Mouse (Mus musculus) limb, embryonic 12.5 days (tissue): ENCODE data around the gene Fads6. TPM values are rescaled to one million over a fixed set of nuclear protein-coding genes. Genes with fewer than 3 reads are reported as not detected.

Experiments used
- ATAC-seq: fragments of 200-750 bp; cut with Nextera tagmentation; 2 replicates; pipeline ENCODE4 v1.8.0; 2017; ENCODE audit warnings: low read depth, moderate TSS enrichment; ENCODE audit not compliant: insufficient number of reproducible peaks, insufficient read depth, low FRiP score, low TSS enrichment
- H3K27ac ChIP-seq: fragments of 300-500 bp; sonication (generic); 2 replicates; pipeline ENCODE4 v1.5.1; 2016; ENCODE audit warnings: mild to moderate bottlenecking, moderate library complexity
- H3K27me3 ChIP-seq: fragments of 300-500 bp; sonication (generic); 2 replicates; pipeline ENCODE4 v1.6.1; 2016; ENCODE audit warnings: mild to moderate bottlenecking, moderate library complexity
- H3K36me3 ChIP-seq: fragments of 300-500 bp; sonication (generic); 2 replicates; pipeline ENCODE4 v1.6.1; 2016; ENCODE audit warnings: mild to moderate bottlenecking, moderate library complexity
- H3K4me1 ChIP-seq: fragments of 300-500 bp; sonication (generic); replicated peaks from 2 replicates; pipeline ENCODE4 v1.6.1; 2016
- H3K4me2 ChIP-seq: fragments of 300-500 bp; sonication (generic); 2 replicates; pipeline ENCODE4 v1.6.1; 2016; ENCODE audit warnings: mild to moderate bottlenecking, moderate library complexity
- H3K4me3 ChIP-seq: fragments of 300-500 bp; sonication (generic); replicated peaks from 2 replicates; pipeline ENCODE4 v1.5.1; 2016; ENCODE audit warnings: mild to moderate bottlenecking
- H3K9ac ChIP-seq: fragments of 300-500 bp; sonication (generic); replicated peaks from 2 replicates; pipeline ENCODE4 v1.6.1; 2016; ENCODE audit warnings: mild to moderate bottlenecking, moderate library complexity
- H3K9me3 ChIP-seq: fragments of 300-500 bp; sonication (generic); 2 replicates; pipeline ENCODE4 v1.6.1; 2016; ENCODE audit warnings: mild to moderate bottlenecking, moderate library complexity
- WGBS: fragments of 180-500 bp; shearing (Covaris S2); methylation state at CpG from one replicate; pipeline ENCODE4 v1.1.7; 2016; 5-methylcytosine and 5-hydroxymethylcytosine counted together
- polyA plus RNA-seq: library from polyadenylated mRNA; unstranded; fragments of >200 nt; fragmentation: Nextera tagmentation; extraction: Ambion mirVana; gene quantifications from 2 replicates; pipeline ENCODE4 v1.2.1, GENCODE M21; 2016

Fads6 gene
- 0.10 and 0.15 TPM in 2 replicates for polyA plus RNA-seq

GRCm38 (mm10) chr11:115297214-115297826, at the start of gene Fads6:
Fads6 (minus strand) TSS chr11:115297663.
- peak within 1 kb of the TSS; percentile 82 for H3K4me2 ChIP-seq
- peaks cover 11% of the 10 kb centered on the region for H3K4me1 ChIP-seq
- H3K4me3 ChIP-seq: peak within 1 kb of the TSS; percentile 48
- no peaks in the 10 kb centered on the region for H3K36me3 ChIP-seq
- peak within 1 kb of the TSS; percentile 45 for H3K9ac ChIP-seq
- peaks cover 51% of the 10 kb centered on the region for H3K27me3 ChIP-seq
- H3K27ac ChIP-seq: no peak within 1 kb of the TSS
- H3K9me3 ChIP-seq: 0 out of 2 replicates have a peak, but pooled peaks cover 6% of the 10 kb centered on the region
- ATAC-seq: peak; percentile 56; the same call in 1 of the 2 replicates
- WGBS: under 1% methylated on average over 44 of the region's 44 CpGs

DNA sequence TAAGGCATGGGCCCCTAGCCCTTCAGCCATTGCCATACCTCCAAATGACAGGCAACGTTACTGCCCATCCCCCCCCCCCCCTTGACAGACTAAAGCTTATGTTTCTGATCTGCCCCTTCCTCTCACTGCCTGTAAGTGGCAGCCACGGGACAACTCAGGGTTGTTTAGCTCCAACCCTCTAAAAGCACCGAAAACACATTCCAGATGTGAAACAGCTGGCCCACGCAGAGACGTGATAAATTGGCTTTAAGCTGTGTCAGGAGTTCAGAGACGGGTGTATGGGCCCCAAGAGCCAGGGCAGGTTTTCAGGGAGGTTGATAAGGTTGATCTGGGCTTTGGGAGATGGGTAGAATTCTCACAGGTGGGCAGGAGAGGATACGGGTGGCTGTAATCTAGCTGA, 48.1 kb upstream of the Fads6 start:
- Histone ChIP-seq H3K9me3 (no peaks in the 10 kb centered on the region), H3K9ac (no peak overlapping the region), H3K27ac (0 out of 2 replicates have a peak overlapping the region, but pooled peaks have one; percentile 41), H3K4me1 (peaks cover 39% of the 10 kb centered on the region), H3K4me2 (peak overlapping the region; percentile 23), H3K27me3 (peaks cover 41% of the 10 kb centered on the region), H3K36me3 (no peaks in the 10 kb centered on the region), H3K4me3 (no peak overlapping the region)
- peak; percentile 40; the same call in 1 of the 2 replicates for ATAC-seq
- 6% methylated on average over 7 of the region's 7 CpGs for WGBS

- Histone ChIP-seq H3K4me3 (no peak overlapping the region), H3K36me3 (no peaks in the 10 kb centered on the region), H3K27me3 (peaks cover 44% of the 10 kb centered on the region), H3K9ac (no peak overlapping the region), H3K9me3 (no peaks in the 10 kb centered on the region), H3K4me2 (0 out of 2 replicates have a peak overlapping the region, but pooled peaks have one; percentile 8), H3K4me1 (peaks cover 39% of the 10 kb centered on the region), H3K27ac (no peak overlapping the region)
- WGBS: 5% methylated on average over 12 of the region's 12 CpGs
- ATAC-seq: no peak
These were observed 47.5 kb upstream of the Fads6 start for GRCm38 (mm10) chr11:115344967-115345366.

DNA sequence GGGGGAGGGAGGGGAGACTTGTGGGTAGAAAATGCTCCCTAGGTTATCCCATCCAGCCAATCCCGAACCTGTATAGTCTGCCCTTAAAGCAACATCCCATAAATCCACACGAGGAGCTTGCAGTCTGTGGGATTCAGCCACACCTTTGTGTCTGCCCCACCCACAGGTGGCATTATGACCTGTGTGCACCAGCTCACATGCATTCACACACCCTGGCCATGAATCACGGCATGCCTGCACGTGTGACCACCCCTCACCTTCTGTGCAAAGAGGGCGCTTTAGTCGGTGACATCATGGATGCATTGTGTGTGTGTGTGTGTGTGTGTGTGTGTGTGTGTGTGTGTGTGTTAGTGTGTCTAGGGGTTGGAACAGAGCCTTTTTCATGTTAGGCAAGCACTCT, 44.4 kb upstream of the Fads6 start:
- no peaks in the 10 kb centered on the region for H3K36me3 ChIP-seq
- H3K4me3 ChIP-seq: no peak overlapping the region
- 76% methylated on average over 6 of the region's 6 CpGs for WGBS
- H3K9me3 ChIP-seq: no peaks in the 10 kb centered on the region
- H3K4me2 ChIP-seq: no peak overlapping the region
- ATAC-seq: no peak
- H3K27me3 ChIP-seq: peaks cover 49% of the 10 kb centered on the region
- no peak overlapping the region for H3K27ac ChIP-seq
- no peak overlapping the region for H3K9ac ChIP-seq
- H3K4me1 ChIP-seq: peaks cover 24% of the 10 kb centered on the region

GRCm38 (mm10) chr11:115341246-115341645, 43.8 kb upstream of the Fads6 start:
- H3K9ac ChIP-seq: no peak overlapping the region
- H3K27ac ChIP-seq: no peak overlapping the region
- no peaks in the 10 kb centered on the region for H3K9me3 ChIP-seq
- H3K36me3 ChIP-seq: no peaks in the 10 kb centered on the region
- H3K4me1 ChIP-seq: peaks cover 18% of the 10 kb centered on the region
- H3K4me2 ChIP-seq: no peak overlapping the region
- 70% methylated on average over 2 of the region's 2 CpGs for WGBS
- H3K4me3 ChIP-seq: no peak overlapping the region
- no peak for ATAC-seq
- peaks cover 56% of the 10 kb centered on the region for H3K27me3 ChIP-seq

GRCm38 (mm10) chr11:115337826-115338225, 40.4 kb upstream of the Fads6 start:
- H3K9me3 ChIP-seq: no peaks in the 10 kb centered on the region
- H3K9ac ChIP-seq: no peak overlapping the region
- H3K4me2 ChIP-seq: no peak overlapping the region
- H3K4me1 ChIP-seq: peaks cover 6% of the 10 kb centered on the region; the same call in 1 of the 2 replicates
- no peak overlapping the region for H3K4me3 ChIP-seq
- no peak overlapping the region for H3K27ac ChIP-seq
- H3K36me3 ChIP-seq: no peaks in the 10 kb centered on the region
- no peak for ATAC-seq
- 64% methylated on average over 1 of the region's 1 CpGs for WGBS
- peaks cover 76% of the 10 kb centered on the region for H3K27me3 ChIP-seq

- 58% methylated on average over 3 of the region's 3 CpGs for WGBS
- H3K27me3 ChIP-seq: peaks cover 80% of the 10 kb centered on the region
- H3K4me2 ChIP-seq: no peak overlapping the region
- H3K9ac ChIP-seq: no peak overlapping the region
- no peaks in the 10 kb centered on the region for H3K9me3 ChIP-seq
- H3K36me3 ChIP-seq: no peaks in the 10 kb centered on the region
- peaks cover 6% of the 10 kb centered on the region; the same call in 1 of the 2 replicates for H3K4me1 ChIP-seq
- no peak overlapping the region for H3K4me3 ChIP-seq
- H3K27ac ChIP-seq: no peak overlapping the region
- no peak for ATAC-seq
These were observed 39.9 kb upstream of the Fads6 start for GRCm38 (mm10) chr11:115337350-115337749.

- Histone ChIP-seq H3K9ac (no peak overlapping the region), H3K9me3 (no peaks in the 10 kb centered on the region), H3K4me2 (no peak overlapping the region), H3K4me3 (no peak overlapping the region), H3K27me3 (peaks cover 86% of the 10 kb centered on the region), H3K36me3 (no peaks in the 10 kb centered on the region), H3K4me1 (peaks cover 6% of the 10 kb centered on the region; the same call in 1 of the 2 replicates), H3K27ac (no peak overlapping the region)
- WGBS: 16% methylated on average over 6 of the region's 6 CpGs
- no peak for ATAC-seq
These were observed 38.7 kb upstream of the Fads6 start for GRCm38 (mm10) chr11:115336115-115336514.

GRCm38 (mm10) chr11:115335223-115335622, 37.8 kb upstream of the Fads6 start:
- Histone ChIP-seq H3K36me3 (no peaks in the 10 kb centered on the region), H3K9ac (no peak overlapping the region), H3K4me2 (no peak overlapping the region), H3K27me3 (peaks cover 84% of the 10 kb centered on the region), H3K27ac (no peak overlapping the region), H3K4me3 (no peak overlapping the region), H3K9me3 (no peaks in the 10 kb centered on the region), H3K4me1 (peaks cover 6% of the 10 kb centered on the region; the same call in 1 of the 2 replicates)
- 57% methylated on average over 12 of the region's 12 CpGs for WGBS
- ATAC-seq: no peak

- no peak for ATAC-seq
- no peak within 1 kb of the TSS for H3K27ac ChIP-seq
- H3K4me1 ChIP-seq: peaks cover 6% of the 10 kb centered on the region; the same call in 1 of the 2 replicates
- H3K4me3 ChIP-seq: peak within 1 kb of the TSS; percentile 16; the same call in 1 of the 2 replicates
- H3K9ac ChIP-seq: no peak within 1 kb of the TSS
- H3K27me3 ChIP-seq: peaks cover 85% of the 10 kb centered on the region
- no peaks in the 10 kb centered on the region for H3K9me3 ChIP-seq
- H3K36me3 ChIP-seq: no peaks in the 10 kb centered on the region
- peak within 1 kb of the TSS; percentile 37 for H3K4me2 ChIP-seq
- 6% methylated on average over 29 of the region's 29 CpGs for WGBS
These were observed 37.1 kb upstream of the Fads6 start, which contains the start of gene Otop3 for GRCm38 (mm10) chr11:115334531-115334930. Otop3 (plus strand) TSS chr11:115334731.

DNA sequence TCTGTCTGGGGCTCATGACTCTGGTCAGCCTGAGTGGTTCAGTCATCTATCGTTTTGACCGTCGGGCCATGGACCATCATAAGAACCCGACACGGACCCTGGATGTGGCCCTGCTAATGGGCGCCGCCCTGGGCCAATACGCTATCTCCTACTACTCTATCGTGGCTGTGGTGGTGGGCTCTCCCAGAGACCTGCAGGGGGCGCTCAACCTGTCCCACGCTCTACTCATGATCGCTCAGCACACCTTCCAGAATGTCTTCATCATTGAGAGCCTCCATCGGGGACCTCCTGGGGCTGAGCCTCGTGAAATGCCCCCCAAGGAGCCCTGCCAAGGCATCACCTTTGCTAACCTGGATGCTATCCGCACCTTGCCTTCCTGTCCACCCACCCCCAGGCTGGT, 31.9 kb upstream of the Fads6 start:
- WGBS: 71% methylated on average over 15 of the region's 15 CpGs
- H3K9me3 ChIP-seq: no peaks in the 10 kb centered on the region
- no peak overlapping the region for H3K27ac ChIP-seq
- H3K4me1 ChIP-seq: peaks cover under 1% of the 10 kb centered on the region; the same call in 1 of the 2 replicates
- no peak overlapping the region for H3K4me3 ChIP-seq
- no peak overlapping the region for H3K9ac ChIP-seq
- ATAC-seq: no peak
- H3K36me3 ChIP-seq: no peaks in the 10 kb centered on the region
- no peak overlapping the region for H3K4me2 ChIP-seq
- H3K27me3 ChIP-seq: peaks cover 89% of the 10 kb centered on the region
